Mouse (Mus musculus) G1E (cell line): ENCODE measurements around the gene Dcst2.

Source experiments
- CTCF ChIP-seq: IDR thresholded peaks from 2 replicates; pipeline ENCODE4 v1.5.1; 2012; ENCODE audit warnings: low read depth, low read length, inconsistent platforms, mixed read lengths
- GATA1 ChIP-seq: IDR thresholded peaks from 2 replicates; pipeline ENCODE4 v1.6.1; 2012; ENCODE audit warnings: borderline replicate concordance, low read length, inconsistent platforms, mixed read lengths
- POLR2AphosphoS5 ChIP-seq: IDR thresholded peaks from 2 replicates; pipeline ENCODE4 v1.6.1; 2012; ENCODE audit warnings: low read depth, low read length, inconsistent platforms; ENCODE audit not compliant: insufficient replicate concordance
- TAL1 ChIP-seq: conservative IDR thresholded peaks from 2 replicates; pipeline ENCODE4 v1.6.1; 2012; ENCODE audit warnings: low read depth, low read length, inconsistent platforms, mixed read lengths

GRCm38 (mm10) chr3:89339416-89339815 lies 22.4 kb upstream of the Dcst2 start:
- TF ChIP-seq CTCF (peak; percentile 95), GATA1 (no peak), POLR2AphosphoS5 (no peak), TAL1 (no peak)
